Mouse (Mus musculus) embryo, embryonic 11 days (tissue): ENCODE measurements around the gene Gm10666.
"Not testable (repeated sequence)": the region's sequence is repeated elsewhere in the genome, so short reads cannot be mapped to it uniquely, and the experiment has no call there.

Source experiments
- DNase-seq: peaks from one replicate; pipeline ENCODE4 v3.0.0-alpha.2; 2015

Gm10666 gene

DNA sequence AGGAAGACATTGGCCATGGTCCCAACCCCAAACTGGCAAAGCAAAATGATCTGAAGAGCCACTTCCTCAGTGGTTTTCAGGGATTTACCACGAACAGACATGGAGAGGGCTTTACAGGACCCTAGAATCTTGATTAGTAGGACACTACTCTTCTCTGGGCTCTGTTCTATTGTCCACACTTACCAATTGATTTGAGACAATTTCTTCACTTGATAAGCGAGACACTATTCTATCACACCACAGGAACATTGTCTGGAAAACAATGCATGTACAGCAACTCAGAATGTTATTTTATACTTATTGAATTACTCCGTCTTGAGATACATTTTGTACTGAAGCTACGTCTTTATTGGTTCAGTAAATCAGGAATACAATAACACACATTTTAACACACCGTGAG is at the start of gene Gm10666:
Gene Gm10666 (minus strand): TSS at position 101 of the 400 bp plus-strand sequence.
- DNase-seq, result not testable (repeated sequence)

- DNase-seq, result not testable (repeated sequence)
Measured at GRCm38 (mm10) chr7:22163935-22164334, 29.4 kb upstream of the Gm10666 start, which contains the start of gene Vmn1r142. Gene Vmn1r142, minus strand, starts transcription at chr7:22164035.

DNA sequence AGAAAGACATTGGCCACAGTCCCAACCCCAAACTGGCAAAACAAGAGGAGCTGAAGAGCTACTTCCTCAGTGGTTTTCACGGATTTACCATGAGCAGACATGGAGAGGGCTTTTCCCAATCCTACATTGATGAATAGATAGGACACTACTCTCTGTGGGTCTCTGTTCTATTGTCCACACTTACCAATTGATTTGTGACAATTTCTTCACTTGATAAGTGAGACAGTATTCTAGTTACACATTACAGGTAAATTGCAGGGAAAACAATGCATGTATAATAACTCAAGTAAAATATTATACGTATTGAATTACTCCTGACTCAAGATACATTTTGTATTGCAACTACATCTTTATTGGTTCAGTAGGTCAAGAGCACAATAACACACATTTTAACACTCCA is 16.4 kb downstream of the Gm10666 start, which contains the start of gene Gm16451:
Gene Gm16451 (minus strand): TSS at position 101 of the 400 bp plus-strand sequence.
- DNase-seq, result not testable (repeated sequence)
